Mouse (Mus musculus) gonadal fat pad, adult 2 months (tissue): ENCODE results near the gene Acp7. TPM values are rescaled to one million over a fixed set of nuclear protein-coding genes. Genes with fewer than 3 reads are reported as not detected.
A peak's percentile ranks its signal among the peaks of the same experiment; 100 is the strongest.
"Not testable (repeated sequence)": the region's sequence is repeated elsewhere in the genome, so short reads cannot be mapped to it uniquely, and the experiment has no call there.

Source experiments
- DNase-seq: peaks from one replicate; pipeline ENCODE4 v3.0.0-alpha.2; 2012; ENCODE audit warnings: low read depth
- polyA plus RNA-seq: library from polyadenylated mRNA; depleted of rRNA; stranded (reverse); fragments of >200 nt; gene quantifications from 2 replicates; pipeline ENCODE4 v1.2.3, GENCODE M21; 2012; rRNA removed

Gene Acp7
- 0.37 TPM in 1 of 2 replicates, not detected in the other for polyA plus RNA-seq

- DNase-seq: no peak
Measured at GRCm38 (mm10) chr7:28631073-28631472, at the start of gene Acp7. Gene Acp7, minus strand, starts transcription at chr7:28631332.

GRCm38 (mm10) chr7:28677624-28678023 lies 46.5 kb upstream of the Acp7 start:
- DNase-seq: no peak

- no peak for DNase-seq
Measured at GRCm38 (mm10) chr7:28676811-28677541, 45.8 kb upstream of the Acp7 start.

- no peak for DNase-seq
Measured at GRCm38 (mm10) chr7:28675746-28676145, 44.6 kb upstream of the Acp7 start.

GRCm38 (mm10) chr7:28674994-28675393 lies 43.9 kb upstream of the Acp7 start:
- no peak for DNase-seq

GRCm38 (mm10) chr7:28672786-28673185 lies 41.7 kb upstream of the Acp7 start:
- not testable (repeated sequence) for DNase-seq

- no peak for DNase-seq
Measured at GRCm38 (mm10) chr7:28672276-28672675, 41.1 kb upstream of the Acp7 start.

GRCm38 (mm10) chr7:28671172-28671571 lies 40.0 kb upstream of the Acp7 start:
- DNase-seq: no peak

GRCm38 (mm10) chr7:28665620-28666579 lies 34.8 kb upstream of the Acp7 start:
- DNase-seq: no peak

GRCm38 (mm10) chr7:28656430-28656829 lies 25.3 kb upstream of the Acp7 start:
- DNase-seq: no peak

- DNase-seq: no peak
Measured at GRCm38 (mm10) chr7:28651157-28651556, 20.0 kb upstream of the Acp7 start.

GRCm38 (mm10) chr7:28647016-28647415 lies 15.9 kb upstream of the Acp7 start:
- DNase-seq: no peak

GRCm38 (mm10) chr7:28645947-28646475 lies 14.9 kb upstream of the Acp7 start:
- DNase-seq: no peak

- peak; percentile 57 for DNase-seq
Measured at GRCm38 (mm10) chr7:28645366-28645765, 14.2 kb upstream of the Acp7 start.

- DNase-seq: no peak
Measured at GRCm38 (mm10) chr7:28641546-28641945, 10.4 kb upstream of the Acp7 start.

GRCm38 (mm10) chr7:28637511-28637910 lies 6.4 kb upstream of the Acp7 start:
- DNase-seq: no peak

GRCm38 (mm10) chr7:28634128-28634527 lies 3.0 kb upstream of the Acp7 start:
- no peak for DNase-seq

- DNase-seq: no peak
Measured at GRCm38 (mm10) chr7:28624791-28625190, 6.3 kb downstream of the Acp7 start.

- peak; percentile 73 for DNase-seq
Measured at GRCm38 (mm10) chr7:28619098-28619715, 11.9 kb downstream of the Acp7 start.

- DNase-seq: no peak
Measured at GRCm38 (mm10) chr7:28605951-28606350, 25.2 kb downstream of the Acp7 start.

- not testable (repeated sequence) for DNase-seq
Measured at GRCm38 (mm10) chr7:28603788-28604187, 27.3 kb downstream of the Acp7 start.

GRCm38 (mm10) chr7:28603136-28603535 lies 28.0 kb downstream of the Acp7 start:
- DNase-seq: no peak
